ENCODE assay signal across 8 mouse cellular contexts in genomic region chr7:44748101-44749044, GRCm38 (mm10). TPM values are rescaled to one million over a fixed set of nuclear protein-coding genes. Genes with fewer than 3 reads are reported as not detected.
A peak's percentile ranks its signal among the peaks of the same experiment; 100 is the strongest.
DNase-seq lines count a peak whose midpoint lies in the region; ATAC-seq and TF ChIP-seq lines count a peak whose summit lies in the region.

Gene Vrk3 (plus strand): TSS chr7:44748413.

- peak; percentile 88 for DNase-seq in Patski (ENCODE audit: low read depth, low spot score)
- peak; percentile 95 for DNase-seq in cerebellum, postnatal 14 days
- peak; percentile 90 to 93 for DNase-seq in frontal cortex, postnatal 14 days (ENCODE audit: low spot score in 2 of 2)
- peak; percentile 76 to 81 for DNase-seq in layer of hippocampus, postnatal 25 days (ENCODE audit: extremely low spot score in 1 of 2, low spot score in 1 of 2)
- DNase-seq in lung, postnatal 25 days (ENCODE audit: low spot score): peak; percentile 98
- peak; percentile 97 for DNase-seq in retina, embryonic 14.5 days (ENCODE audit: low spot score)
- DNase-seq in thymus, postnatal 4 days: peak; percentile 91

- in situ Hi-C loops in Patski (cut with MboI; ENCODE audit: low pct_unique_long_range_greater_than_20kb): loop anchor here (5.0 kb wide), 1 partner anchor 69 kb away; the partner anchor contains the start of genes Atf5, Il4i1 and Nup62

- peak within 1 kb of the TSS; percentile 63 for H3K4me3 ChIP-seq in hindbrain, embryonic 13.5 days

- H3K27ac ChIP-seq in hindbrain, embryonic 13.5 days: peak within 1 kb of the TSS; percentile 82

- peak within 1 kb of the TSS; percentile 59 for H3K4me2 ChIP-seq in hindbrain, embryonic 13.5 days

- TF ChIP-seq CTCF in Patski (IDR thresholded peaks at IDR 0.05): no peak

- no peaks in the 10 kb centered on the region for H3K9me3 ChIP-seq in hindbrain, embryonic 13.5 days

- peak; percentile 93 for ATAC-seq in Patski
- ATAC-seq in hindbrain, embryonic 13.5 days (ENCODE audit: low FRiP score): peak; percentile 97

- H3K4me1 ChIP-seq in hindbrain, embryonic 13.5 days (replicated peaks): peaks cover 36% of the 10 kb centered on the region

- no peaks in the 10 kb centered on the region for H3K27me3 ChIP-seq in Patski
- H3K27me3 ChIP-seq in hindbrain, embryonic 13.5 days: no peaks in the 10 kb centered on the region

- under 1% methylated on average over 44 of the region's 44 CpGs for WGBS in hindbrain, embryonic 13.5 days

- CTCF ChIA-PET in Patski (lab: Charles Lee): interaction anchor here (1.0 kb wide), 1 partner anchor 40 kb away, joined by 3 read pairs; no protein-coding TSS in a partner anchor

- H3K36me3 ChIP-seq in hindbrain, embryonic 13.5 days: peaks cover 14% of the 10 kb centered on the region

- peak within 1 kb of the TSS; percentile 68 for H3K9ac ChIP-seq in hindbrain, embryonic 13.5 days

- POLR2A ChIA-PET in Patski (lab: Charles Lee): no interaction called here

RNA-seq across cellular contexts. Expression of gene Vrk3, which starts in this region (rescaled TPM):
- 51.5 TPM for polyA plus RNA-seq in Patski (2021)
- 28.4 and 33.0 TPM in 2 replicates for polyA plus RNA-seq in hindbrain, embryonic 13.5 days (2015; fragmentation: Nextera tagmentation; extraction: Ambion mirVana)
- total RNA-seq in layer of hippocampus, postnatal 25 days (2021): 10 to 100 TPM; 33.8 to 35.0 TPM

Comparison
In these comparisons a context has a peak if more than half of its experiments do, and no peak if none do; other contexts are left out.
1. Peak in every context shown above with its lines: DNase-seq, ATAC-seq, H3K4me3 ChIP-seq and H3K27ac ChIP-seq.